Mouse (Mus musculus) cerebellum, postnatal 25 days (tissue): ENCODE measurements around the gene Anapc7.
A peak's percentile ranks its signal among the peaks of the same experiment; 100 is the strongest.
"Not testable (repeated sequence)": the region's sequence is repeated elsewhere in the genome, so short reads cannot be mapped to it uniquely, and the experiment has no call there.

Experiments used
- DNase-seq, 2 experiments: peaks; one replicate each; pipeline ENCODE4 v3.0.0; 2021; ENCODE audit warnings: mixed read lengths in 2 of 2

Anapc7 gene

DNA sequence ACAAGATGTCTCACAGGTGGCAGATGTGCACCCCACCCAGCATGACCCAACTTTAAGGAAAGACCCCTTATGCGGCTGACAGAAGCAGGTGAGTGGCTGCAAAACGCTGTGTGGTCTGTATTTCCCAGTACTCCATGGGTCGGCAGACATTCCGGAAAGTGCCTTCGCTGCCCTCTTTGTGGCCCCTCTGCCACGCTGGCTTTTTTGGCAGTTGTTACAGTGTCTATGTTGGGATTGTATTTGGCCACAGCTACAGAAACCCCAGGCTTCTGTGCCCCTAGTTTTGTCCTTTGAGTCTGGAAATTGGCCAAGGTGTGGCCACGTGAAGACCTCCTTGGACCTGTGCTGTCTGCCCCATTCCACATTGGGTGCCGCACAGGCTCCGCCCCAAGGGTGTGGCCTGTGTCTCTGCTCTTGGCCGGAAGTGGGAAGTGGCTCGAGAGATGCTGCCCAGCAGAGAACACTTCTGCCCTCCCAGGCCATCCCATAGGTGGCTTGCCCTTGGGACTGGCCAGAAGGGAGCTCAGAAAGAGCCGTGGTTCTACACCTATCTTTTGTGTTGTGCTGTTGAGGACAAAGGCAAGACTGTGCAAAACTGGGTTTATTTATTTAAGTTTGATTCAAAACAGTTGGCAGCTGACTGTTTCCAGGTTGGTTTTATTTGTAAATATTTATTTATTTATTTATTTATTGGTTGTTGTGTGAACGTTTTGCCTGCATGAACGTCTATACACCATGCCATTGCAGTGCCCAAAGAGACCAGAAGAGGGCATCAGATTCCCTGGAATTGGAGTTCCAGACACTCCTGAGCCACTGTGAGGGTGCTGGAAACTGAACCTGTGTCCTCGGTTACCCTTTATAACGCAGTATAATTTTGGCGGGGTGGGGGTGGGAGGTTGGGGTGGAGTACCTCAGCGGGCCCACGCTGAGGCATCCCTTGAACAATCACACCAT is 11.5 kb upstream of the Anapc7 start:
- peak in 1 of 2 experiments; percentile 37 for DNase-seq

DNA sequence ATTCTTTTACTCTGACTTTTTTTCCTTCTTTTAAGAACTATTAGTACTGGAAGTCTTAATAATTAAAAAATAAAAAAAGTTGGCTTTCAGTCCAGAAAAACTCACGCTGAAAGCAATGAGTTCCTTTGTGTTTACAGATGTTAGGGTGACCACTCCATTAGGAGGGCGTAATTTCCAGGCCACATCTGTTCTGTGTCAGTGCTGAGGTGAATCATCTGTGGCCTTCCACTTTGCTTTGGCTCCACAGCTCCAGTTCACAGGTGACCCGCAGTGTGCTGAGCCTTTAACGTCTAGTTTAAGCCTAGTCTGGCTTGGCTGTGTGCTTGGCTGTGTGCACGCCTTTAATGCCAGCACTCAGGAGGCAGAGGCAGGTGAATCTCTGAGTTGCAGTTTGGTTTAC is 9.6 kb upstream of the Anapc7 start:
- no peak for DNase-seq

DNA sequence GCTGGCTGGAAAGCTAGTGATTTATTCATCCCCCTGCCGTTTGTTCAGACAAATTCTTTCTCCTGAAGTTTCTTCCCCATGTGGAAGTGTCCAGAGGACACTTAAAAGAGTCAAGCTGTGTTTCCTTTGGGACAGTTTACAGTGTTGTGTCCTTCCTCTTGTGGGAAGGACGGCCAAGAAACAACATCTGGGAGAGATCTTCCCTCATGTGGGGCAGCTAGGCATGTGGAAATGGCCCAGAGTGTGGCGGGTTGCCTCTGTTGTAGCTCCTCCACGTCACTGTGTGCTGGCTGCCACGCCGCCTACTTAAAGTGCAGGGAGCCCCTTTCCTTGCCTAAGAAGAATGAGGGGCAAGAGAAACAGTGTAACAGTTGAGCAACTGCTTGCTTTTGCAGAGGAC is 8.7 kb upstream of the Anapc7 start:
- DNase-seq = no peak

DNA sequence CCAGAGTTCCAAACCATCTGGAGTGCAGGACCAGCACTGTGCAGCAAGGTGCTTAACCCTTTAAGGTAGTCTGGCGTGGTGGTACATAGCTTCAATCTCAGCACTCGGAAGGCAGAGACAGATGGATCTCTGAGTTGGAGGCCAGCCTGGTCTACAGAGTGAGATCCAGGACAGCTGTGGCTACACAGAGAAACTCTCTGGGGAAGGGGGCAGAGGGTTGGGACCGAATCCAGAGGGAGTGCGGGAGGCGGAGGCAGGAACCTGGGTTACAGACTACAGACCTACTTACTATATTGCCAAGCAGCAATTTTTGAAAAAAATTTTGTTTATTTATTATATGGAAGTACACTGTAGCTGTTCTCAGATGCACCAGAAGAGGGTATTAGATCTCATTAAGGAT is 7.1 kb upstream of the Anapc7 start:
- DNase-seq = no peak

DNA sequence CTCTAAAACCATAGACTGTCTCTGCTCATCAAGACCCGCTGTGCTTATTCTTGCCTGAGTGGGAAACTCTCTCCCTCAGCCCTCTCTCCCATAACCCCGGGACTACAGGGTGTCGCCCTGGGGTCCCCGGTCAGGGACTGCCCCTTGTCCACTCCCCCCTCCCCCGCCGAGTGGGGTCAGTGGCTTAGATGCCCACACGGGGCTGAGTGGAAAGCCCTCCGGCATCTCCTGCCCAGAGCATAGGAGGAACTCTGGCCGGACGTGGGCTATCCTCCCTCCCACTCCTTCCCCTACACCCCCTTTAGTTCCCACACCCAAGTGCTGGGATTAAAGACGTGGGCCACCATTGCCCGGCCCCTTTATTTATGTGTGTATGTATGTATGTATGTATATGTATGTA is 6.0 kb upstream of the Anapc7 start:
- DNase-seq = no peak

DNA sequence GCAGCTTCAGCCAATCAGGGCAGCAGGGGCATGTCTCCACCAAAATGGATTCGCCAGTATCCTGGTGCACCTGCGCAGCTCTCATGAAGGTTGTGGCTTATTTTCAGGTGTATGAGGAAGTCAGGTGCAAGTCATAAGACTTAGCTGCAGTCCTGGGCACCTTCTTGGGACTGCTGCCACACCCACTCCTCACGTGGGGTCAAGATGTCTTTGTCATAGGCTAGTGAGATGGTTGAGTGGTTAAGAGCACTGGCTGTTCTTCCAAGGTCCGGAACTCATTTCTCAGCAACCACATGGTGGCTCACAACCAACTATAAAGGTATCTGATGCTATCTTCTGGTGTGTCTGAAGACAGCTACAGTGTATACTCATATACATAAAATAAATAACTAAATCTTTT is 817 bp upstream of the Anapc7 start:
- DNase-seq = not testable (repeated sequence)

DNA sequence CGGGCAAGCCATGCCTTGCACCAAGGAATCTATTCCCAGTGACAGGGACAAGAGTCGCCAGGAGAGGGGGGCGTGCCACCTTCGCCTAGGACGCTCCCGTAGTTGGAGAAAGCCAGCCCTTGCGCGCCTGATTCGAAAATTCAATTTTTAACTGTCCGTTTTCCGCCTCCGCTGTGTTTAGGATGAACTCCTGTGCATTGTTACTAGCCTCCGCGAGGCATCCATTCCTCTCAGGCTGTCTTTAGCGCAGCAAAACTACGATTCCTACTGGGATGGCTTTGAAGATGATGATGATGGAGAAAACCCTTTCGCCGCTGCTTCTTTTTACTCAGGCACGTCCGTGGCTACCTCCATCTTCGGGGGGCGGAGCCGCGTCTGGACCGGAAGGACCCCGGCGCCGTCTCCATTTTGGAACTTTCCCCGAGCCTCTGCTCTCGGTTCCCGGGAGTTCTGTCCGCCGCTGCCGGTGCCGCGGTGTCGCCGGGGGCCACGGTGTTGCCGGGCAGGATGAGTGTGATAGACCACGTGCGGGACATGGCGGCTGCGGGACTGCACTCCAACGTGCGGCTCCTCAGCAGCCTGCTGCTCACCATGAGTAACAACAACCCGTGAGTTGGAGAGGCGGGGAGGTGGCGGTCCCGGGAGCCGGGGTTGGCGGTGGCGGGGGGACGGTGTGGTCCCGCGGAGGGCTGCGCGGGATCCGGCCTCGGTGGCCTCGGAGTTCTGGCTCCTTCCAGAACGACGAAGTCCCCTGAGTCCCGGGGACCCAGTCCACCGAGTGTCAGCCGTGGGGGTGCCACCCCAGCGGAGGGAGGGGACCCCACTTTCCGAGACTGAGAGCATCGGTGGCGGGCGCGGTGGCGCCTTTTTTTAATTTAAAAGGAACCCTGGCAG is 825 bp downstream of the Anapc7 start:
- peak; percentile 91 to 92 for DNase-seq

DNA sequence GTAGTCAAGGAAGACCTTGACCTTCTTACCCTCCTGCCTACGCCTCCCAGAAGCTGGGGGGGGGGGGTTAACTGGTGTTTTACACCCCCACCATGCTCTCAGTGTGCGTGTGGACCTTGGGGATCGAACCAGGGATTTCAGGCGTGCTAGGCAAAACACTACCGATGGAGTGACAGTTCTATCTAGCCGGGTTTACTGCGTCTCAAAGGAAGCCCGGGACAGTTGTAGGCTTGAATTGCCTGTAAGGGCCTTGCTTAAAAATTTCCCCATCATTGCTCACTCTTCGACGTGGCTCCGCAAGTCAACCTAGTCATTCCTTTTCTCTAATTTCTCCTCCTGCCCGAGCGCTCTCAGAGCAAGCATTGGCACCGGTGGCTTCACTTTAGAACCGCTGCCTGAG is 1.6 kb downstream of the Anapc7 start:
- no peak for DNase-seq

DNA sequence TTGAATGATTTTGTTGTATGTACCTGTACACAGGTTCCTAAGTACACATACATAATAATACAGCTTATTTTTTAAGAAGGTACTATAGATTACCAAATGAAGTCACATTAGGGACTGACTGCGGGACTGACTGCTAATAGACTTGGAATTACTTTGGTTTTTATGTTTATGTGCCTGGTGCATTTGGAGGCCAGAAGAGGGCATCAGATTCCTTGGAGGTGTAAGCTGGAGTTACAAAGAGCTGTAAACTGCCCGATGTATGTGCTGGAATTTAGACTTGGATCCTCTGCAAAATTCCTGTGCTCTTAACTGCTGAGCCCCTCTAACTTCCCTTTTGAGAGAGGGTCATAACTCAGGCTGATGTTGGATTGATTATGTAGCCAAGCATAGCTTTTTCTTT is 4.1 kb downstream of the Anapc7 start:
- no peak for DNase-seq

DNA sequence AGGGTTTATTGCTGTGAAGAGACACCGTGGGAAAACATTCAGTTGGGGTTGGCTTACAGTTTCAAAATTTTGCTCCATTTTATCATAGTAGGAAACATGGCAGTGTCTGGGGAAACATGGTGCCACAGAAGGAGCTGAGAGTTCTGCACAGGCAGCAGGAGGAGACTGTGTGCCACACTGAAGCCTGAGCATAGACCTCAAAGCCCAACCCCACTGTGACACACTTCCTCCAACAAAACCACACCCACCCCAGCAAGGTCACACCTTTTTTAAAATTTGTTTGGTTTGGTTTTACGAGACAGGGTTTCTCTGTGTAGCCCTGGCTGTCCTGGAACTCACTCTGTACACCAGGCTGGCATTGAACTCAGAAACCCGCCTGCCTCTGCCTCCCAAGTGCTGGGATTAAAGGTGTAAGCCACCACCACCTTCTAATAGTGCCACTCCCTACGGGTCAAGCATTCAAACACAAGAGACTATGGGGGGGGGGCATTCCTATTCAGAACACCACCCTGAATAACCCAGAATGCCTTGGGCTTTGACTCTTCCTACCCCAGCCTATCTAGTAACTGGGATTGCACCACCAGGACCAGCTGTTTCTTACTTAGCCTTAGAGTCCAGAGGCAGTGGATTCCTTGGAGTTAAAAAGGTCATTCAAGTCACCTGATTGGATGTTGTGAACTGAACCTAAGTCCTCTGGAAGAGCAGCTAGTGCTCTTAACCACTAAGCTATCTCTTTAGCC is 8.7 kb downstream of the Anapc7 start:
- DNase-seq = no peak

DNA sequence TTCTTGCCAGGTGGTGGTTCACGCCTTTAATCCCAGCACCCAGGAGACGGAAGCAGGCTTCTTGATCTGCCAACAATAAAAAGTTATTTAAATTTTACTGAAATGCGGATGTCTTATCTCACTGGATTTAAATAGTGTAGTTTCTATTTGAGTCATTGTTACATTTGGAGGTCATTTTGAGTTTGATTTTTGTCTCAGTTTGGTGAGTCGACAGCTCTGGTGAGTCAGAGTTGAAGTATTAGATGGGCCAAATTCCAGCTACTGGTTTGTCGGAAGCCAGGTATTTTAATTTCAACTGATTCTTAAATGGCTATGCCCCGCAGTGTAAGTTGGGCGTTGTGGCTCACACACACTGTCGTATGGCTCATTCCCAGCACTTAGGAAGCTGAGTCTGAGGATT is 9.7 kb downstream of the Anapc7 start:
- DNase-seq = no peak

DNA sequence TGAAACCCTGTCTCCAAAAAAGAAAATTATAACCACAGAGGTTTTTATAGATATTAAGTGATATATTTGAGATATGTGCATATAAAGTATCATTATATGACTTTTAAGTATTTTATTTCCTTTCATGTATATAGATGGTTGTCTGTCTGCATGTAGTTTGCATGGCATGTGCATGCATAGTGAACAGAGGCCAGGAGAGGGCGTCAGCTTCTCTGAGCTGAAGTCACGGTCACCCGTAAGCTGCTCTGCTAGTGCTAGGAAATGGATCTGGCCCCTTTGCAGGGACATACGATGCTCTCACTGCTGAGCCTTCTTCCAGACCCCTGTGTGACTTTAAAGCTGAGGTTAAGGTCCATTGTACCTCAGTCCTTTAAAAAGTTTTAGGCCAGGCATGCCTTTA is 13.0 kb downstream of the Anapc7 start:
- peak in 1 of 2 experiments; percentile 37 for DNase-seq

DNA sequence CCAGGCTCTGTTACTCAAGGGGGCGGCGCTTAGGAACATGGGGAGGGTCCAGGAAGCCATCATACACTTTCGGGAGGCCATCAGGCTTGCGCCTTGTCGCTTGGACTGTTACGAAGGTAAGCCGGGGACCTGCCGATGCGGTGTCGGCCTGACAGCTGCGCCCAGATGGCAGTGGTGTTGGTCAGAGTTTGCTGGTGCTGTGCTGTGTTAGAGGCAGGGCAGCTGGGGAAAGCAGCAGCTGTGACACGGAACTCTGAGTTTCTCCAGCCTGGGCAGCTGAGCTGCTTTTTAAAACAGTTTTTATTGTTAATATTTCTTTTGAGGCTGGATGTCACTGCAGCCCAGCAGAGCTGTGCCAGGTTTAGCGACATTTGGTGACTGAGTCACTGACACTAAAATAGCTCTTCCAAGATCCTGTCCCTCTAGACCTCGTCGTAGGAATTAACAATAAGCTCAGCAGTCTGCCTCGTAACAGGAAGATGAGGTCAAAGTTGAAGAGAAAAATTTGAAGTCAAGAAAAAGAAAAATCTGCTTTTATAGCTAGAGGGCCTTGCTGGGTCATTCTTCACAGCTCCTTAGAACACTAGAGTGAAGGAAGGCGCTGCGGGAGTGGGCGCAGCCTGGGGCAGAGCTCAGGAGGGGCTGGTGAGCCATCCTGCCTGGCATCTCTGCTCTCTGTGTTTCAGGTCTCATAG is 18.1 kb downstream of the Anapc7 start:
- no peak for DNase-seq

DNA sequence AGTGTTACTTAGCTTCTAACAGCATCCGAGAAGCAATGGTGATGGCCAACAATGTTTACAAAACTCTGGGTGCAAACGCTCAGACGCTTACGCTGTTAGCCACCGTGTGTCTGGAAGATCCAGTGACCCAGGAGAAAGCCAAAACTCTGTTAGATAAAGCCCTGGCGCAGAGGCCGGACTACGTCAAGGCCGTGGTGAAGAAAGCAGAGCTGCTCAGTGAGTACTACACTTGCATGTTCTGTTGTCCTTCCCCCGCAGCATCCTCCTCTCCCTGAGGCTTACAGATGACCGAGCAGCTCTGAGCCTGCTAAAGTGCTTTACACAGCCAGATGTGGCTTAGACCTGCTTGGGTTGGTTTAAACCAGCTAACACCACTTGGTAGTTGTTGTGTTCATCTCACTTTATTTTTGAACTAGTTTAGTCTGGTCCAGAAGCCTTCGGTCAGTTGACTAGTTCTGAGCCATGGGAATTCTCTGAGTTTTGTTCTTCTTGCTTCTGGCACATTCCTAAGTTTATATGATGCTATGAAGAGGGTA is 18.7 kb downstream of the Anapc7 start:
- DNase-seq = no peak

DNA sequence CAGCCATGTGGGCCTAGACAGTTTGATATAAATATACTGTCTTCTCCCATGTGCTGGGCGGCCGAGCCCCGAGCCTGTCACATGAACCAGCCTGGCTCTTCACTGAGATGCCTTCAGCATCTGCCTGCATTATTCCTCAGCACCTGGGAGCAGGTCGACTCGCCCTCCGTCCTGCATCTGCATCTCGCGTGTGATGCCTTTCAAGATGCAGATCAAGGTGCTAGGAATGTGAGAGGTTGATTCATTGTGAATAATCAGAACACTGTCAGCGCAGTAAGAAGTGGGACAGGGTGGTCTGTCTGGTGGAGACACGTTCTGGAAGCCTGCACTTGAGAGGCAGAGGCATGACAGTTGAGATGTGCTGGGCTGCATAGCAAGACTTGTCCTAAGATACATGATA is 23.0 kb downstream of the Anapc7 start:
- no peak for DNase-seq

DNA sequence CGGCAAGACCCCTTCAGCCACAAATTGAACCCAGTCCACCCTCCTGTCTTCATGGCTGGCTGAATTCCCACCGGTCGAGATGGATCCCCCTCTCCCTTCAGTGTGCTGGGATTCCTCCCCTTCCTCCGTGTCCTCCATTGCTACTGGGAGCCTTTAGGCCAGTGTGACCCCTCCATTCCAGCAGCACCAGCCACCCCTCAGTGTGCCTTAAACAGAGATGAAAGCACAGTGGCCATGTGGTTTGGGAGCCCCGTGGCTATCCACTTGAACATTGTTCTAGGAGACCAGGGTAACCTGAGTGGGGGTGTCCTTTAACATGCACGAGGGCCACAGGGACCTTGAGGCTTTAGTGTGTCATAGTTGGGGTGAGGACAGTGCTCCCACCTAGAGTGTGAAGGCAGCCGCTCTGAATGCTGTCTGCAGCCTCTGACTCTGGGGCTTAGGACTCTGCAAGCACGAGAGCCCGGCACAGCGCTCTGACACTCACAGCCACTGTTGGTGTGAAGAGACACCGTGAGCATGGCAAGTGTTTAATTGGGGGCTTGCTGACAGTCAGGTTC is 23.6 kb downstream of the Anapc7 start:
- no peak for DNase-seq

DNA sequence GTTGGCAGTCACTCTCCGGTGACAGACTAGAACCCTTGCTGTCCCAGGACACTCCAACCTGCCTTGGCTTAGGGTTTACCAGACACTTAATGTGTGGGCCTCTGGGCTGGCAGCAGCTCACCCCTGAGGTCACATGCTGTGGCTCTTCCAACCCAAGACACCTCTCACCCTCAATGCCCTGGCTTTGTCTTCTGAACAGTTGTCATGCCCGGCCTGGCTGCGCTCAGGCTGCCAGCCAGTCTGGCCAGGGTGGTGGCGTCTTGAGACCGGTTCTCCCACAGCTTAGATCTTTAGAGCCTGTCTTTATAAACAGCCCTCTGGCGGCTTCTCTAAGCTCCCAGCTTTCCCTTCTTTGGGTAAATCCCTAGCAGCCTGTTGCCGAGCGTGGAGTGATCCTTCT is 26.4 kb downstream of the Anapc7 start:
- DNase-seq = no peak

DNA sequence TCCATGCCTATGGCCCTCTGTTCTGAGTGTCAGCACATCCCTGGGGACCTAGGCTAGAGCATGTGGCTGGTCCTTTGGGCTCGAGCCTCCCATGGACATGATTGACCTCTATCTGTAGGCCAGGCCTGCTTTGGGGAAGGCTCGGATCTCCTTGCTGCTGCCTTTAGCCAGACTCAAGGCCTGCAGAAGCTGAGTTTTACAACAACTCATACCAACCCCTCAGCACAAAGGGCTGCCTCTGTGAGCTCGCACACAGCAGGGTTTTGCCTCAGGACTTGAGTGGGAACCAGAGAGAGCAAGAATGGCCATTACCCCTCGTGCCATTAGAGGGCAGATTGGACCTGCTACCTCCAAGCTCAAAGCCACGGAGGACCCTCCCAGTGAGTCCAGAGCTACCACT is 27.4 kb downstream of the Anapc7 start:
- DNase-seq = no peak

DNA sequence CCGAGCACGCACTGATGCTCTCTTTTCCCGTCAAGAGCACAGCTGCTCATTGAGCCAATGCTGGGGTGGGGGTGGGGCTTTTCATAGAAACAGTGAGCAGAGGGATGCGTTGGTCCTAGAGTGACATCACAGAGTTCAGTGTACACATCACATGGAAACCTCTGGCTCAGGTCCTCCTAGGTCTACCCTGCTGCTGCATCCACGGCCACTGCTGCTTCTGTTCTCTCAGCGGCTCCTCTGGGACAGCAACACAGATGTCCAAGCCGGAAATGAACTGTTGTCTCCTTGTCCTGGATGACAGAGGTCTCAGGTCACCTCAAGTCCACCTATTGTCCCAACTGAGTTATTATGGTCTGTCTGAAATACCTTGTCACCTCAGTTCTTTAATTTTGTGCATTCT is 28.5 kb downstream of the Anapc7 start:
- no peak for DNase-seq

DNA sequence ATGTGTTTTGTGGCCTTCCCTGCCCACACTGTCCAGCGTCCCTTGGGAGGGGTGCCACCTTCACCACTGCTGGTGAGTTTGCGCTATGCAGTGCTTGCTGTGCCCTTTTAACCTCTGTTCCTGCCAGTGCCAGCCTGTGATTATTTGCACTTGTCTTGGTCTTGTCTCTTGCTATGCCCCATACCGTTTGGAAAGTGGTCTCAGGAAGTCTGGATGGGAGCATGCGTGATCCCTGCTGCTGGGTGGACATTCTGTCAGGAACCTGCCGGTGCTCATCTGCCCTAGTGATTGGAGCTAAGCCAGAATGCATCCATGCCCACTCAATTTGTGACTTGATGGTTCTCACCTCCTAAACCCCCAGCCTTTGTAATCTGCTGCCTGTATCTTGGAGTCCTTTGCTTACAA is 29.4 kb downstream of the Anapc7 start:
- no peak for DNase-seq

DNA sequence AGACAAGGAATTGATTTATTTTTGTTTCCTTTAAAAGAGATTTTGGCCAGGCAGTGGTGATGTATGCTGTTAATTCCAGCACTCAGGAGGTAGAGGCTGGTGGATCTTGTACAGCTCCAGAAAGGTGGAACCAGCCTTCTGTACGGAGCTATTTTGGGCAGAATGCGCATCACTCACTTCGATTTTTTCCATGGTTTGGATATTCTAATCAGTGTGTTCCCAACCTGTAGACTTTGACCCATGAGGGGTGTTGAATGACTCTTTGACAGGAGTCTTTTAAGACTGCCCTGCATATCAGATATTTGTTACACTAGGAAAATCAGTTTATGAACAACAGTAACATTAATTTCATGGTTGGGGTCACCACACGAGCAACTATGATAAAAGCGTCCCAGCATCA is 29.8 kb downstream of the Anapc7 start:
- DNase-seq = no peak

DNA sequence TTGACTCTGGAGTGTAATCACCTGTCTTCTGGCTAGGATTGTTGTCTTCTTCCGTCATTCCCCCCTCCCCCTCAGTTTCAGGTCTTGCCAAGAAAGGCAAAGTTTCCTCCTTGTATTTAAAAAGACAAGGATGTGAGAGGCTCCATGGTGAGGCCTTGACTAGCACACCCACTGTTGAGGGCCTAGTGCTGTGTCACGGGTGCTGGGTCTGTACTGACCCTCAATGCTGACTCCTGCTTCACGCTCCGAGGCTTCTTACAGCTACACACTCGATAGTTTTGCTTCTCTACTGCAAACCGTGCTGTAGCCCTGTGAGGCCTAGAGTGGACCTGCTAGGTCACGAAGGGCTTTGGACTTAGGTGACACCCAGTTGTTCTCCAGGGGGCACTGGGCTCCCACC is 30.7 kb downstream of the Anapc7 start:
- no peak for DNase-seq
